Mouse (Mus musculus): ENCODE measurements at regions not wholly inside any gene's neighbourhood (a gene's known extent, or its start where the extent isn't known, plus 50 kb on each side); places are given as distances from the start of the nearest gene placed in this dataset.

DNA sequence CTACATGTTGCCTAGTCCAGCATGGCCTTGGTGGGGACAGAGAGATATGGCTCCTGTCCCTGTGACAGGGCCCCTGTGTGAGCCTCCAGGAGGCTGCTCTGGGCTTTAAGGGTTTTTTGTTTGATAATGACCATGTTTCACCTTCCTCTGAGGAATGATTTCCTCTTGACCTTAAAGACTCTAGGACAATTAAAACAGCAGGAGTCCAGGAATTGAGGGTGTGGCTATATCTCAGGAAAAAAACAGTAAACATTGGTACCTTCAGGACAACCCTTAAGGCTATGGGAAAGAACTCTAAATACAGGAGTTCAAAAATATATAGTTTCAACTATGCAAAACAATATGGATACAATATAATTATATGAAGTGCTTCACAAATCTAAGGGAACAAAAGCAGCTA lies 1351.6 kb downstream of the Gm9008 start:
- Histone ChIP-seq H3K4me1 (ENCODE audit: control insufficient read depth in 2 of 2, insufficient read depth in 2 of 2, low read length in 2 of 2, poor library complexity in 1 of 2) (no peaks in the 10 kb centered on the region), H3K27ac (ENCODE audit: insufficient read depth, low read depth, low read length, poor library complexity, severe bottlenecking) (no peak overlapping the region), H3K9ac (ENCODE audit: insufficient read depth, low read depth, low read length, poor library complexity, severe bottlenecking) (no peak overlapping the region), H3K36me3 (ENCODE audit: control insufficient read depth, insufficient read depth, low read length, poor library complexity, severe bottlenecking) (no peaks in the 10 kb centered on the region), H3K4me3 (ENCODE audit: insufficient read depth in 1 of 2, low read depth in 1 of 2, low read length in 2 of 2, poor library complexity in 1 of 2, severe bottlenecking in 1 of 2) (no peak overlapping the region), H3K9me3 (ENCODE audit: control insufficient read depth, insufficient read depth, low read depth, low read length) (no peaks in the 10 kb centered on the region)
- in situ Hi-C loops (cut with MboI; ENCODE audit: low sequenced_read_pairs in 2 of 2, unreplicated experiment in 2 of 2), result no loop called here
- DNase-seq (ENCODE audit: low read depth, low spot score), result no peak
- TF ChIP-seq ZC3H11A (IDR thresholded peaks at IDR 0.05; ENCODE audit: borderline replicate concordance, low read depth, low read length), result no peak
- TF ChIP-seq ZNF384 (IDR thresholded peaks at IDR 0.05; ENCODE audit: low read depth, low read length), result 0 out of 2 replicates have a peak, but pooled peaks have one; percentile 28
